Mouse (Mus musculus): ENCODE measurements around the gene Myo6. TPM values are rescaled to one million over a fixed set of nuclear protein-coding genes. Genes with fewer than 3 reads are reported as not detected.

Myo6 gene
- 12.3 and 16.1 TPM in 2 replicates for polyA plus RNA-seq (2014; fragmentation: Nextera tagmentation; extraction: Ambion mirVana)

DNA sequence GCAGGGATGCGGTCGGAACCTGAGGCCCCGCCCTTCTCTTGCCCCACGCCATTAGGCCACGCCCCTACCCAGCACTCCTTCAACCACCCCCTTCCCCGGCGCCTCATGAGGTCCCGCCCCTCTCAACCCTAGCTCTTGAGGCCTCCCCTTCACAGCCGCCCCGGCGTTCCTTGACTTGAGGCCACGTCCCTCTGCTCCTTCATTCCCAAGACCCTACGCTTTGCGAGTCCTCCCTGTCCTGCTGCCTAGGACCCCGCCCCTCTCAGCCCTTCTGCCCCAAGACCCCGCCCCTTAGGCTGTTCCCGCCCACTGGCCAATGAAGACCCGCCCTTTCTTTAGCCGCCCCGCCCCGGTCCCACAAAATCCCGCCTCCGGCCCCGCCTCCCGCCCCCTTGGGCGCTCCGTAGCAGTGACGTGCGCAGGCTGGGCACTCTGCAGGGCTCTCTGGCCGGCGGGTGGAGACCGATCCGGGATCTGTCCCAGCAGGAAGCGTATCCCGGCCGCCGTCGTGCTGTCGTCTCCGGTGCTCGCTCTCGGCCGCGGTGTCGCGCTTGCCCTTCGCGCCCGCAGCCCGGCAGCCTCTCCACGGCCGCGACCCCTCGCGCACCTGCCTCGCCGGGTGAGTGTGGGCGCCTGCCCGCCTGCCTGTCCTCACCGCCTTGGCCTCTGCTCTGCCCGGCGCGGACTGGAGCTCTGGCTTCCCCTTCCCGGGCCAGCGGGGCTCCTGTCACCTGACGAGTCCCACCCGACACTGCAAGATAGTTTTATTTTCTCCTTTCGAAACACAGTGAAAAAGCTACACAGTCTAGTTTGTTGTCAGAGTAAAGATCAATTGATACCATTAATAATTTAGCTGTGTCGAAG, at the start of gene Myo6:
TSS of gene Myo6 (plus strand) at position 421 of the 864 bp plus-strand sequence.
- peak within 1 kb of the TSS; percentile 64 for H3K4me2 ChIP-seq (ENCODE audit: low read depth)
- ATAC-seq (ENCODE audit: insufficient read depth, low FRiP score, low TSS enrichment) = peak; percentile 98
- WGBS = under 1% methylated on average over 66 of the region's 69 CpGs

DNA sequence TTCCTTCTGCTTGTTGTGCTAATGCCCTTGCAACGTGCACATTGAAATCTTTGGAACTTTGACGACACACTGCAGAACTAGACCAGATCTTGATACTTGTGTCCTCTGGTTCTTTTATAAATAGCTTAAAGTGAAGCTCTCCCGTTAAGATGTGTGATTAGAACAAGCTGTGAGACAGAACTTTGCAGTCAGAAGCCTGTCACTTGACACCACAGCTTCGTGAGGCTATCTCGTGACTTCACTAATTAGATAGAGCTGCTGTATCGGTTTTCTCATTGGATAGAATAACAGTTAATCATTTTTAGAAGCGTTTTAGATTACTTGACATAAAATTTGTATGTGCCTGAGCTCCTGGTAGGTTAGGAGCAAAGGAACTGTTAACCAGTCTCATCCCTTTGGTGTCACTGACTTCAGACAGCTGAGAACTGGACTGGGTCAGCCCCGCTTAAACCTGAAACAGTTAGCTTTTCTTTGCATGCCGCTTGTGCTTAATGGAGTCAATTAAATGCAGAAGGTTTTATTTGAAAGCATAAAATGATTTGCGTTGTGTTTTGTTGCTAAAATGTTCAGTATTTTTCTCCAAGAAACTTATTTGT, 18.7 kb upstream of the Myo6 start:
- no peaks in the 10 kb centered on the region for H3K4me1 ChIP-seq (ENCODE audit: control insufficient read depth, insufficient read depth, low read length)
- DNase-seq (ENCODE audit: low spot score) = no peak

More for the DNA sequence above, at the start of gene Myo6:
- no peaks in the 10 kb centered on the region for H3K9me3 ChIP-seq (ENCODE audit: control insufficient read depth, low read length)
- peak within 1 kb of the TSS; percentile 49; the same call in 1 of the 2 replicates for H3K27ac ChIP-seq (ENCODE audit: low read depth, low read length)
- H3K4me3 ChIP-seq (ENCODE audit: low read depth, low read length) = peak within 1 kb of the TSS; percentile 62
- no peaks in the 10 kb centered on the region for H3K4me1 ChIP-seq (ENCODE audit: control insufficient read depth, insufficient read depth, low read length)
- peak; percentile 94 for DNase-seq (ENCODE audit: low spot score)
- no peaks in the 10 kb centered on the region for H3K36me3 ChIP-seq (ENCODE audit: control insufficient read depth, insufficient read depth, low read length)
- H3K27me3 ChIP-seq (ENCODE audit: control insufficient read depth, insufficient read depth, low read length) = no peaks in the 10 kb centered on the region
- peak within 1 kb of the TSS; percentile 72 for H3K9ac ChIP-seq (ENCODE audit: low read length)

DNA sequence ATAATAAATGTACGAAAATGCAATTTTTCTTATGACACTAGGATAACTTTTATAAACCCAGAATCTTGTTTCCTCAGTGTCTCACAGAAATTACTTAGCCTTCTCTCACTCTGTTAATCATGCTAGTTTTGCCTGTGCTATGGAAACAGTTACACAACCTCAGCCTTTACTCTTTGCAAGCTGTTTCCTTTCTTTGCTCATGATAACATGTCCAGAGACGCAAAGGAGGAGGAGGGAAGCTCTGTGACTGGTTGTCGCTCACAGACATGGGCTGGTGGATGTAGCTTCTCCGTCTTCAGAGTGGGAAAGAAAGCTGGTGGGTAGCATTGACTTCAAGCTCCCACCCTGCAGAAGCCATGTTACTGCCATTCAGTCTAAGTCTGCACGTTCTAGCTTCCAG, 15.2 kb upstream of the Myo6 start:
- no peak overlapping the region for H3K4me2 ChIP-seq (ENCODE audit: low read depth)
- no peaks in the 10 kb centered on the region for H3K36me3 ChIP-seq (ENCODE audit: control insufficient read depth, insufficient read depth, low read length)
- ATAC-seq (ENCODE audit: insufficient read depth, low FRiP score, low TSS enrichment) = no peak

More for the DNA sequence above, 18.7 kb upstream of the Myo6 start:
- Histone ChIP-seq H3K36me3 (ENCODE audit: control insufficient read depth, insufficient read depth, low read length) (peaks cover 5% of the 10 kb centered on the region), H3K4me2 (ENCODE audit: low read depth) (no peak overlapping the region), H3K9ac (ENCODE audit: low read length) (no peak overlapping the region), H3K4me3 (ENCODE audit: low read depth, low read length) (no peak overlapping the region), H3K27ac (ENCODE audit: low read depth, low read length) (no peak overlapping the region), H3K27me3 (ENCODE audit: control insufficient read depth, insufficient read depth, low read length) (no peaks in the 10 kb centered on the region), H3K9me3 (ENCODE audit: control insufficient read depth, low read length) (no peaks in the 10 kb centered on the region)
- no peak for ATAC-seq (ENCODE audit: insufficient read depth, low FRiP score, low TSS enrichment)
- WGBS = 82% methylated on average over 10 of the region's 10 CpGs

DNA sequence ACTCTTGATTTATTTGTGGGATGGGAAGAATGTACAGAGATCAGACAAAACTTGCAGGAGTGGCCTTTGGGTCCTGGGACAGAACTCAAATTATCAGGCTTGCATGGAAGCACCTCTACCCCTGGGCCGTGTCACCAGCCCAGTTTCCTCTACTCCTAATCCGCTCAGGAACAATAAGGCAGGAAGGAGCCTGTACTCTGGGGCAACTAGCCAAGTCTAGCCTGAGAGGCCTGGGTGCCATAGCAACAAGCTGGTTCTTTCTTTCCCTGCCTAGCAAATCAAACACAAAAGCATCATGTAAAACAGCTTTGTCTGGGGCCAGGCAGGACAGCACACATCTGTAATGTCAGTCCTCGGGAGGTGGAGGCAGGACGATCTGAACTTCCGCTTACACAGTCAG, 9.6 kb upstream of the Myo6 start:
- Histone ChIP-seq H3K9ac (ENCODE audit: low read length) (no peak overlapping the region), H3K4me2 (ENCODE audit: low read depth) (no peak overlapping the region), H3K4me3 (ENCODE audit: low read depth, low read length) (no peak overlapping the region), H3K4me1 (ENCODE audit: control insufficient read depth, insufficient read depth, low read length) (no peaks in the 10 kb centered on the region), H3K9me3 (ENCODE audit: control insufficient read depth, low read length) (no peaks in the 10 kb centered on the region; the same call in 1 of the 2 replicates), H3K36me3 (ENCODE audit: control insufficient read depth, insufficient read depth, low read length) (no peaks in the 10 kb centered on the region), H3K27me3 (ENCODE audit: control insufficient read depth, insufficient read depth, low read length) (no peaks in the 10 kb centered on the region), H3K27ac (ENCODE audit: low read depth, low read length) (no peak overlapping the region)
- ATAC-seq (ENCODE audit: insufficient read depth, low FRiP score, low TSS enrichment) = peak; percentile 42; the same call in 1 of the 2 replicates
- WGBS = 80% methylated on average over 5 of the region's 5 CpGs
- no peak for DNase-seq (ENCODE audit: low spot score)

More for the DNA sequence above, 15.2 kb upstream of the Myo6 start:
- H3K27me3 ChIP-seq (ENCODE audit: control insufficient read depth, insufficient read depth, low read length) = no peaks in the 10 kb centered on the region
- H3K4me3 ChIP-seq (ENCODE audit: low read depth, low read length) = no peak overlapping the region
- no peak for DNase-seq (ENCODE audit: low spot score)
- whole genome bisulfite sequencing = 85% methylated on average over 5 of the region's 5 CpGs
- H3K27ac ChIP-seq (ENCODE audit: low read depth, low read length) = no peak overlapping the region
- H3K4me1 ChIP-seq (ENCODE audit: control insufficient read depth, insufficient read depth, low read length) = no peaks in the 10 kb centered on the region
- no peaks in the 10 kb centered on the region for H3K9me3 ChIP-seq (ENCODE audit: control insufficient read depth, low read length)
- H3K9ac ChIP-seq (ENCODE audit: low read length) = no peak overlapping the region

DNA sequence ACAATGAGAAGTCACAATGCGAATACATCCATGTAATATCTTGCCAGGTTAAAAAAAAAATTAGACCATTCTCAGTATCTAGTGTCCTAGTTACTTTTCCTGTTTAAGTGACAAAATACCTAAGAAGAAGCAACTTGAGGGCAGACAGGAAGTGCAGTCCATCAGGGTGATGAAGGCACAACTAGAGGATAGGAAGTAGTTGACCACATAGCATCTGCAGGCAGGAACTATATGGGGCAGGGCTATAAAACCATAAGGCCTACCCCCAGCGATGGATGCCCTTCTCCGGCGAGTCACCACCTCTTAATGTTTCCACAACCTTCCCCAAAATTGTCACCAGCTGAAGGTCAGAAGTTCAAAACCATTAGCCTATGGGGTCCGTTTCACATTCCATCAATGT, 8.1 kb upstream of the Myo6 start:
- Histone ChIP-seq H3K4me1 (ENCODE audit: control insufficient read depth, insufficient read depth, low read length) (no peaks in the 10 kb centered on the region), H3K9me3 (ENCODE audit: control insufficient read depth, low read length) (no peaks in the 10 kb centered on the region; the same call in 1 of the 2 replicates), H3K4me2 (ENCODE audit: low read depth) (no peak overlapping the region), H3K27me3 (ENCODE audit: control insufficient read depth, insufficient read depth, low read length) (no peaks in the 10 kb centered on the region), H3K9ac (ENCODE audit: low read length) (no peak overlapping the region), H3K36me3 (ENCODE audit: control insufficient read depth, insufficient read depth, low read length) (no peaks in the 10 kb centered on the region), H3K27ac (ENCODE audit: low read depth, low read length) (no peak overlapping the region), H3K4me3 (ENCODE audit: low read depth, low read length) (no peak overlapping the region)
- 81% methylated on average over 5 of the region's 5 CpGs for WGBS
- DNase-seq (ENCODE audit: low spot score) = no peak
- ATAC-seq (ENCODE audit: insufficient read depth, low FRiP score, low TSS enrichment) = no peak

DNA sequence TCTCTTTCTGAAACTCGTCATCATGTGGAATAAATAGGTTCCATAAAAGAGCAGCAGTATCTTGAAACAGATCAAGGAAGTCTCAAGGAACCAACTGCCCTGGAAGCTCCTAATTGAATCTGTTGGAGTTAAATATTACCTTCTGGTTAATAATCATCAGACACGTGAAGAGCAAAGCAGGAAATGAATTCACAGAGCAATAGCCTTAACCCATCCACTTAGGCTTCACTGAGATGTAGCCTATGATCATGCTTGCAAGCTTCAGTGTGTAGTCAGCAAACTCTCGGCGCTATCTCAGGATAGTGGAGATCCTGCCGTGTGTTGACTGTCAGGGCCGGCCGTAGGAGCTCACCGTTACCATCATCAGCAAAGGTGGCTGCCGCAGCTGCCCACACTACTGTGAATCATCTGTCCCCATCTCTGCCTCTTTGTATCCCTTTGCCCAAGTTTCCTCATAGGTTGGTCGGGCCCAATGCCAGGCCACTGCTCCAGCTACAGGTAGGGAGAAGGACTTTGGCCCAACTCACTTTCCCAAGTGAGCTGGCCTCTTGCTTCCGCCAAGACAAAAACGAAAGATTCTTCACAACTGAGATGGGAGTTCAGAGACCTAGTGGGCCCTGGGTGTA, 6.9 kb upstream of the Myo6 start:
- 86% methylated on average over 12 of the region's 12 CpGs for WGBS
- Histone ChIP-seq H3K36me3 (ENCODE audit: control insufficient read depth, insufficient read depth, low read length) (no peaks in the 10 kb centered on the region), H3K4me2 (ENCODE audit: low read depth) (no peak overlapping the region), H3K4me3 (ENCODE audit: low read depth, low read length) (no peak overlapping the region), H3K9ac (ENCODE audit: low read length) (no peak overlapping the region), H3K27me3 (ENCODE audit: control insufficient read depth, insufficient read depth, low read length) (no peaks in the 10 kb centered on the region), H3K4me1 (ENCODE audit: control insufficient read depth, insufficient read depth, low read length) (no peaks in the 10 kb centered on the region), H3K27ac (ENCODE audit: low read depth, low read length) (no peak overlapping the region), H3K9me3 (ENCODE audit: control insufficient read depth, low read length) (no peaks in the 10 kb centered on the region; the same call in 1 of the 2 replicates)
- ATAC-seq (ENCODE audit: insufficient read depth, low FRiP score, low TSS enrichment) = no peak
- DNase-seq (ENCODE audit: low spot score) = no peak

DNA sequence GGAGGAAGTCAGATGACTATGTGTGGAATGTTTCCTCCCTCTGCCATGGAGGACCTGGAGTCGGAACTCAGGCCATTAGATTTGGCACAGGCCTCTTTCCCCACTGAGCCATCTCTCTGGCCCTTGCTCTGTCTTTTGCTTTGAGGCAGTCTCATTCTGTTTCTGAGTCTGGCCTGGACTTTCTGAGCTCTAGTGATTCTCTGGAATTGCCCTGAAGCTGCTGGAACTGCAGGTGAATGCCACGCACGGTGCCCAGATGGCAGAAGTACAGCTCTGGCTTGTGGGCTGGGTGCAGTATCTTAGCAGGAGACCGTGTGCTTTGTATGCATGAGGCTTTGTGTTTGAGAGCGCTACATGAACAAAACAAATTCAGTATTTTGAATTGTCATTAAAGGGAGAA, 5.9 kb upstream of the Myo6 start:
- DNase-seq (ENCODE audit: low spot score) (no peak), ATAC-seq (ENCODE audit: insufficient read depth, low FRiP score, low TSS enrichment) (no peak)
- no peak overlapping the region for H3K4me2 ChIP-seq (ENCODE audit: low read depth)
- no peaks in the 10 kb centered on the region for H3K27me3 ChIP-seq (ENCODE audit: control insufficient read depth, insufficient read depth, low read length)
- no peaks in the 10 kb centered on the region for H3K4me1 ChIP-seq (ENCODE audit: control insufficient read depth, insufficient read depth, low read length)
- no peak overlapping the region for H3K9ac ChIP-seq (ENCODE audit: low read length)
- no peaks in the 10 kb centered on the region; the same call in 1 of the 2 replicates for H3K9me3 ChIP-seq (ENCODE audit: control insufficient read depth, low read length)
- 94% methylated on average over 5 of the region's 5 CpGs for WGBS
- H3K36me3 ChIP-seq (ENCODE audit: control insufficient read depth, insufficient read depth, low read length) = no peaks in the 10 kb centered on the region
- H3K4me3 ChIP-seq (ENCODE audit: low read depth, low read length) = no peak overlapping the region
- H3K27ac ChIP-seq (ENCODE audit: low read depth, low read length) = no peak overlapping the region

DNA sequence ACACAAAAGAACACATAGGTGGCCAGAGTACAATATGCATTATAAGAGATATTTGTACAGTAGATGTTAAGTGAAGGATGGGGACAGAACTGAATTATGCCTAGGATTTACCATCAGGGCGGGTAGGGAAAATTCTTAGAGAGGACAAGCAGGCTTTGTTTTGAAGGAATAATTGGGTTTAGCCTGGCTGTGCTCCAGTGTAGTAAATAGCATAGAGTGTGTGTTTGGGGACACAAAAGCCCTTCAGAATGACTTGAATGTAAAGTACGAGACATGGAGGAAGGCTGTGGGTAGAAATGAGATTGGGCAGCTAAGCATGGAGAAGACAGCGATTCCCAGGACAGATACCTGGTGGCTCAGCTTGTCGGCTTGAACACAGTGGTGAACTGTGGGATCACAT, 3.4 kb upstream of the Myo6 start:
- Histone ChIP-seq H3K4me3 (ENCODE audit: low read depth, low read length) (no peak overlapping the region), H3K27ac (ENCODE audit: low read depth, low read length) (no peak overlapping the region), H3K4me1 (ENCODE audit: control insufficient read depth, insufficient read depth, low read length) (no peaks in the 10 kb centered on the region), H3K9ac (ENCODE audit: low read length) (no peak overlapping the region), H3K9me3 (ENCODE audit: control insufficient read depth, low read length) (no peaks in the 10 kb centered on the region), H3K4me2 (ENCODE audit: low read depth) (no peak overlapping the region), H3K27me3 (ENCODE audit: control insufficient read depth, insufficient read depth, low read length) (no peaks in the 10 kb centered on the region), H3K36me3 (ENCODE audit: control insufficient read depth, insufficient read depth, low read length) (no peaks in the 10 kb centered on the region)
- no peak for ATAC-seq (ENCODE audit: insufficient read depth, low FRiP score, low TSS enrichment)
- DNase-seq (ENCODE audit: low spot score) = no peak
- WGBS = 86% methylated on average over 4 of the region's 4 CpGs
